Mouse (Mus musculus) liver, embryonic 11.5 days (tissue): ENCODE results near the gene Rapgef1. TPM values are rescaled to one million over a fixed set of nuclear protein-coding genes. Genes with fewer than 3 reads are reported as not detected.
"Not testable (repeated sequence)": the region's sequence is repeated elsewhere in the genome, so short reads cannot be mapped to it uniquely, and the experiment has no call there.

Experiments
- ATAC-seq: fragments of 200-750 bp; cut with Nextera tagmentation; replicated peaks from 2 replicates; pipeline ENCODE4 v1.8.0; 2017; ENCODE audit warnings: moderate number of reproducible peaks, mild to moderate bottlenecking, moderate TSS enrichment, moderate library complexity; ENCODE audit not compliant: low FRiP score
- DNase-seq: peaks from one replicate; pipeline ENCODE4 v3.0.0-alpha.2; 2017; ENCODE audit warnings: low spot score
- H3K27ac ChIP-seq: fragments of 300-500 bp; sonication (generic); 2 replicates; pipeline ENCODE4 v1.5.1; 2014; ENCODE audit warnings: mild to moderate bottlenecking, low read depth, low read length, control low read depth
- H3K27me3 ChIP-seq: fragments of 300-500 bp; sonication (generic); replicated peaks from 2 replicates; pipeline ENCODE4 v1.6.1; 2014; ENCODE audit warnings: low read length, mixed read lengths; ENCODE audit not compliant: control insufficient read depth, insufficient read depth
- H3K36me3 ChIP-seq: fragments of 300-500 bp; sonication (generic); 2 replicates; pipeline ENCODE4 v1.6.1; 2014; ENCODE audit warnings: mild to moderate bottlenecking, low read length, moderate library complexity, mixed read lengths; ENCODE audit not compliant: control insufficient read depth, insufficient read depth
- H3K4me1 ChIP-seq: fragments of 300-500 bp; sonication (generic); replicated peaks from 2 replicates; pipeline ENCODE4 v1.6.1; 2014; ENCODE audit warnings: low read length, mixed read lengths; ENCODE audit not compliant: control insufficient read depth, insufficient read depth
- H3K4me2 ChIP-seq: fragments of 300-500 bp; sonication (generic); 2 replicates; pipeline ENCODE4 v1.6.1; 2014; ENCODE audit warnings: mild to moderate bottlenecking, control low read depth, moderate library complexity
- H3K4me3 ChIP-seq: fragments of 300-500 bp; sonication (generic); 2 replicates; pipeline ENCODE4 v1.5.1; 2014; ENCODE audit warnings: low read depth, low read length, control low read depth
- H3K9ac ChIP-seq: fragments of 300-500 bp; sonication (generic); 2 replicates; pipeline ENCODE4 v1.6.1; 2014; ENCODE audit warnings: low read depth, low read length, control low read depth
- H3K9me3 ChIP-seq: fragments of 300-500 bp; sonication (generic); 2 replicates; pipeline ENCODE4 v1.6.1; 2016; ENCODE audit warnings: low read length, inconsistent platforms, mixed read lengths; ENCODE audit not compliant: control insufficient read depth
- WGBS: fragments of 180-500 bp; shearing (Covaris S2); extraction: QIAGEN DNeasy Blood & Tissue Kit; methylation state at CpG from one replicate; pipeline ENCODE4 v1.1.7; 2014; 5-methylcytosine and 5-hydroxymethylcytosine counted together
- polyA plus RNA-seq: library from polyadenylated mRNA; unstranded; fragments of >200 nt; fragmentation: Nextera tagmentation; extraction: Ambion mirVana; gene quantifications from 2 replicates; pipeline ENCODE4 v1.2.1, GENCODE M21; 2014

Gene Rapgef1
- polyA plus RNA-seq, 1 experiment from 2014 or later: 16.5 TPM

DNA sequence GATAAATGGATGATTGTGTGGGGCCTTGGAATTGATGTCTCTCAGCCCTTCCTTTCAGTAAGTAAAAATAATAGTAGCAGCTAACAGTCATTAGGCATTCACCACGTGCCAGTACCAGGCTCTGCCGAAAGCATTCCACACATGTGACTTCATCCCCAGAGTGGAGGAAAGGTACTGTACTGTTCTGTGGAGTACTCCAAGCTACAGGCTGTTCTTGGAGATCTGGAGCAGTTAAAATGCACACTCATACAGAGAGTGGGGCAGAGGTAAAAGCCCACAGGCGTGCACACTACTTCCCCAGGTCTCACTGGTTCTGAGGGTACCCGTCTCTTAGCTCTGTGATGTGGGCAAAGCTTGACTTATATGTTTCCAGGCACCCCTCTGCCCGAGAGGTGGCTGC is 8.7 kb downstream of the Rapgef1 start:
- Histone ChIP-seq H3K4me3 (no peak overlapping the region), H3K9me3 (no peaks in the 10 kb centered on the region), H3K4me2 (no peak overlapping the region), H3K9ac (0 out of 2 replicates have a peak overlapping the region, but pooled peaks have one; percentile 6), H3K36me3 (0 out of 2 replicates have a peak, but pooled peaks cover 4% of the 10 kb centered on the region), H3K4me1 (peaks cover 66% of the 10 kb centered on the region), H3K27me3 (no peaks in the 10 kb centered on the region), H3K27ac (no peak overlapping the region; the same call in 1 of the 2 replicates)
- no peak for DNase-seq
- no peak for ATAC-seq
- WGBS: 63% methylated on average over 5 of the region's 5 CpGs

DNA sequence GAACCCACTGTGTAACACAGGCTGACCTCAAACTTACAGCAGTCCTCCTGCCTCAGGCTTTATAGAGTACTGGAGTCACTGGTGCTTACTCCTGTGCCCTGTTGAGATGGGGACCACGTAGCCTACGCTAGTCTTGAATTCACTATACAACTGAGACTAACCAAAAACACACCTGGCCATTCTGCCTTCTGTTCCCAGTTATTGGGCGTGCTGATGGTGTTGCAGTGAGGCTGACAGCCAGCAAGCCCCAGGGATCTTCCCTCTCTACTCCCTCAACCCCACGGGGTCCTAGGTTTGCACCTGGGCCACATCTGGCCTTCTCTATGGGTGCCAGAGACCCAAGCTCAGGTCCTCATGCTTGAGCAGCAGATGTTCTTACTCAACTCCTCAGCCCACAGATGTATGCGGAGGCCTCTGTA is 9.3 kb downstream of the Rapgef1 start:
- peaks cover 66% of the 10 kb centered on the region for H3K4me1 ChIP-seq
- H3K27me3 ChIP-seq: no peaks in the 10 kb centered on the region
- no peak overlapping the region for H3K9ac ChIP-seq
- H3K36me3 ChIP-seq: 0 out of 2 replicates have a peak, but pooled peaks cover 4% of the 10 kb centered on the region
- no peaks in the 10 kb centered on the region for H3K9me3 ChIP-seq
- no peak for ATAC-seq
- 77% methylated on average over 5 of the region's 5 CpGs for WGBS
- no peak for DNase-seq
- no peak overlapping the region for H3K4me3 ChIP-seq
- no peak overlapping the region for H3K4me2 ChIP-seq
- no peak overlapping the region for H3K27ac ChIP-seq

DNA sequence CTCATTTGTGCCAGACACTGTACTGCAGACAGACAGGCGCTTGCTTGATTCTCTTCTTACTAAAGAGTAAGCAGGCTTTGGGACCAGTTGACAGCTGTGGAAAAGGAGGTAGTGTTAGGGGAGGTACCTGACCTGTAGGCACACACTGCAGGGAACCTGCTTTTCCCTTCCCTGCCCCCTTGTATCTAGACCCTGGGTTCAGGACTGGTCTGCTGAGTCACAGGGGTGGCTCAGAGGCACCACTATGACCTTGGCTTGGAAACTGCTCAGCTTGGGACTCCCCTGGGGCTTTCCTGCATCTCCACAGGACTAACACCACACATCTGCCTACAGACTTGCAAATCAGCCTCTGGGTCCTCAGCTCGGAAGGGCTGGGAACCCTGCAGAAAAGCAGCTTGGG is 9.8 kb downstream of the Rapgef1 start:
- Histone ChIP-seq H3K27ac (no peak overlapping the region), H3K4me3 (no peak overlapping the region), H3K9me3 (no peaks in the 10 kb centered on the region), H3K4me1 (peaks cover 64% of the 10 kb centered on the region), H3K4me2 (no peak overlapping the region), H3K9ac (0 out of 2 replicates have a peak overlapping the region, but pooled peaks have one; percentile 1), H3K27me3 (no peaks in the 10 kb centered on the region), H3K36me3 (0 out of 2 replicates have a peak, but pooled peaks cover 4% of the 10 kb centered on the region)
- DNase-seq: no peak
- 85% methylated on average over 2 of the region's 2 CpGs for WGBS
- ATAC-seq: no peak

DNA sequence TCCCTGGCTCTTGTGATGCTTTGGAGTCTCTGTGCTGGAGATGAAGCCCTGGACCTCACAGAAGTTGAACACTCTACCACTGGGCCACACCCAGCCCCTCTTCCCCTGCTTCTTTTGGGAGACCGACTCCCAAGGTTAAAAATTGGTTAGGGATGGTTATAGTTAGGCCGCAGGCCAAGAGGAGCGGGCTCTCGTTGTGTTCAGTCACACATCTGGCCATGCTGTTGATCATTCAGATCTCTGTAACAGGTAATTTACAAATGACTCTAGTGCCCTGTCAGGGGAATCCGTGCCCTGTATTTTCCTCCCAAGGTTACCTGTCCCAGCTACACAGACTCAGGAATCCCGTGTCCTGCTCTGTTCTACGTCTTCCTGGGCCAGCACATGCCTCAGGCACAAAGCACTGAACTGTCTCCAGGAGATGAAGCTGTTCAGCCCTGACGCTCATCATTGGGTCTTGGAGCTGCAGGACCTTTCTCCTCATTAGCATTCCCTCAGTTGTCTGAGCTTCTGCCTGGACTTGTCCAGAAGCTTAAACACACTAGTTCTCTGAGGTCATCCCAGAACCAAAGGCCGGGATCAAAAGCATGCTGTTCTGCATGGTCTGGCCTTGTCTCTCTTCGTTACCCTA is 10.7 kb downstream of the Rapgef1 start:
- no peak for ATAC-seq
- Histone ChIP-seq H3K36me3 (0 out of 2 replicates have a peak, but pooled peaks cover 4% of the 10 kb centered on the region), H3K9ac (no peak overlapping the region), H3K9me3 (no peaks in the 10 kb centered on the region), H3K4me3 (no peak overlapping the region), H3K4me2 (no peak overlapping the region), H3K27me3 (no peaks in the 10 kb centered on the region), H3K27ac (no peak overlapping the region), H3K4me1 (peaks cover 58% of the 10 kb centered on the region)
- WGBS: 88% methylated on average over 10 of the region's 10 CpGs
- no peak for DNase-seq

DNA sequence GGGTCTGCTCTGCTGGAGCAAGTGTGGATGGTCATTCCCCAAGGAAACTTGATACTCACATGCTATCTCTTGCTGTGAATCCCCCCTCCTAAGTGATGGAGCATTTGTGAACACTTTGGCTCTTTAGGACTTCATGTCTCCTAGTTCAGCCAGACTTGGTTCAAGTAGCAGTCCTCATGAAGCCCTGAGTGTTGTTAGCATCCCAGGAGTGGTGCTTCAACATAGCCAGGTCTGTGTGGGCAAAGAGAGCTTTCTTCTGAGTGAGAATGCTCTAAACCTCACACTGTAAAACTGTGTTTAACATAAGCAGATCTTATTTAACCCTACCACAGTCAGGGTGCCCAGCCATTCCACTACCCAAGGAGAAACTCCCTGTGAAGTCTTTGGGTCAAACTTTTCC is 11.5 kb downstream of the Rapgef1 start:
- Histone ChIP-seq H3K27ac (no peak overlapping the region), H3K27me3 (no peaks in the 10 kb centered on the region), H3K36me3 (0 out of 2 replicates have a peak, but pooled peaks cover 4% of the 10 kb centered on the region), H3K4me3 (no peak overlapping the region), H3K4me2 (no peak overlapping the region), H3K9me3 (no peaks in the 10 kb centered on the region), H3K4me1 (peaks cover 57% of the 10 kb centered on the region), H3K9ac (no peak overlapping the region)
- DNase-seq: no peak
- no peak for ATAC-seq

DNA sequence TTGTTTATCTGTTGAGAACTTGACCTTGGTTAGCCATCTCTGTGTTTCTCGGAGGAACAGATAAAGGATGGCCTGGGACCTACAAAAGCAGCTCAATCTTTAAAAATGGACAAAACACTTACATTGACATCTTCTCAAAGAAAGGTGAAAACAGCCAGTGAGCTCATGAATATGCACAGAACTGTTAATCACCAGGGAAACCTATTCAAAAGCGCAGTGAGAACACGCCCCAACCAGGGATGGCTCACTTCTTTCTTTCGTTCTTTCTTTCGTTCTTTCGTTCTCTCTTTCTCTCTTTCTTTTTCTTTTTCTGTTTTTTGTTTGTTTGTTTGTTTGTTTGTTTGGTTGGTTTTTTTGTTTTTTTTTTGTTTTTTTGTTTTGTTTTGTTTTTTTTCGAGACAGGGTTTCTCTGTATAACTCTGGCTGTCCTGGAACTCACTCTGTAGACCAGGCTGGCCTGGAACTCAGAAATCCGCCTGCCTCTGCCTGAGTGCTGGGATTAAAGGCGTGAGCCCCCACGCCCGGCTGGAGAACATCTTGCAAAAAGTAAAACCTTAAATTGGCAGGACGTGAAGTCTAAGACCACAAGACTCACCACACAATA is 12.1 kb downstream of the Rapgef1 start:
- H3K4me2 ChIP-seq, H3K9ac ChIP-seq, DNase-seq, H3K9me3 ChIP-seq, ATAC-seq, H3K36me3 ChIP-seq, H3K27ac ChIP-seq, H3K27me3 ChIP-seq, H3K4me3 ChIP-seq: not testable (repeated sequence)
- WGBS: 70% methylated on average over 12 of the region's 12 CpGs
- H3K4me1 ChIP-seq: peaks cover 57% of the 10 kb centered on the region

DNA sequence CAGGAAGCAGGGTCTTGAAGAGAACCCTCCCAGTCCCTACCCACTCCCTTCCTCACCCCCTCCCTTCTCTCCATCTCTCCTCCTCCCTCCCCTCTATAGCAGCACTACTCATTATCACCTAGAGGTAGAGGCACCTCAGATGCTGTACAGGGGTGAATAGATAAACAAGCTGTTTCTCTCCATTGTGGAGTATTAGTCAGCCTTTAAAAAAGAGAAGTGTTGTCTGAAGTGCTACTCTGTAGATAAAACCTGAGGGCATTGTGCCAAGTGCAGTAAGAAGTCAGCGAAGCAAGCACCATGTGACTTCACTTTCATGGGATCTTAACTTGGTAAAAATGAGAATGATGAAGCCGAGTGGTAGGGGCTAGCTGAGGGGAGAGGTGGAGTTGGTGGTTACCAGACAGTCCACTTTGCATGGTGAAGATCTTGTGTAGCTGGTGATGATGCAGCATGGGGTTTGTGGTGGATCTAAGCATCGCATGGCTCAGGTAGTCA is 12.7 kb downstream of the Rapgef1 start:
- no peak overlapping the region for H3K4me2 ChIP-seq
- H3K4me3 ChIP-seq: no peak overlapping the region
- H3K9me3 ChIP-seq: no peaks in the 10 kb centered on the region
- H3K27ac ChIP-seq: no peak overlapping the region
- 67% methylated on average over 3 of the region's 3 CpGs for WGBS
- DNase-seq (no peak), ATAC-seq (peak; percentile 60)
- H3K36me3 ChIP-seq: 0 out of 2 replicates have a peak, but pooled peaks cover 2% of the 10 kb centered on the region
- H3K27me3 ChIP-seq: no peaks in the 10 kb centered on the region
- H3K9ac ChIP-seq: no peak overlapping the region
- H3K4me1 ChIP-seq: peaks cover 52% of the 10 kb centered on the region

DNA sequence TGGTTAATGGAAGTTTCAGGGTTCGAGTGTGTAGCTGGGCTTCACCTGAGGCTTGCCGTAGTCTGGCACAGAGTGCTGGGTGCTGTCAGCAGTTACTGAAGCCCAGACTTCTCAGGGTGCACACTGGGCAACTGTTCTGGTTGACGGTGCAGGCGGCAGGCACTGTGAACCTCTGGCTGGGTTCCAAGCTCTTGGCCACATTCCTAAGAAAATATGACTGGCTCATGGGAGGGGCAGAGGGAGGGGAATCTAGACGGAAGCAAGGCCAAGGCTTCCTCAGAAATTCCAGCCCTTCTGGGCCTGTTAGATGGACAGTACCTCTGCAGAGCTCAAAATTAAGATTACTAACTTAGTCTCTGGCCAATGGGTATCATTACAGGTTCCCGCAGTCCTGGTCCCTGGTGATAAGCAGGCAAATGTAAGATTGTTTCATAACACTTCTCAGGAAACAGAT is 13.6 kb downstream of the Rapgef1 start:
- 58% methylated on average over 6 of the region's 6 CpGs for WGBS
- no peak overlapping the region for H3K9ac ChIP-seq

More for the DNA sequence above, 13.6 kb downstream of the Rapgef1 start:
- no peak overlapping the region for H3K4me3 ChIP-seq
- peaks cover 44% of the 10 kb centered on the region for H3K4me1 ChIP-seq
- H3K27ac ChIP-seq: no peak overlapping the region; the same call in 1 of the 2 replicates
- H3K36me3 ChIP-seq: no peaks in the 10 kb centered on the region
- no peaks in the 10 kb centered on the region for H3K27me3 ChIP-seq
- ATAC-seq (no peak), DNase-seq (no peak)
- no peaks in the 10 kb centered on the region for H3K9me3 ChIP-seq
- H3K4me2 ChIP-seq: no peak overlapping the region
